In genomic region chr6:80181916-80182315, GRCm38 (mm10) we compare ENCODE assay signal across 15 mouse cellular contexts.
"Had no signal": no experiment of that assay in that cellular context is flagged by ENCODE, and none has a peak within 500 bp of the region (broad histone marks: within the 10 kb centered on the region; RNA-seq: fewer than 3 reads in every experiment).

No protein-coding gene starts in this region.

- H3K27ac ChIP-seq: neural tube, embryonic 13.5 days; neural tube, embryonic 15.5 days; stomach, embryonic 15.5 days; stomach, postnatal 0 days had no signal

- H3K4me1 ChIP-seq: neural tube, embryonic 13.5 days; neural tube, embryonic 15.5 days; stomach, embryonic 15.5 days had no signal

- DNase-seq: right cerebral cortex, adult 18-20 months; right cerebral cortex, postnatal 14 days; right cerebral cortex, postnatal 25 days; right cerebral cortex, postnatal 4 days; spleen, adult 18-20 months; thymus, adult 18-20 months; thymus, adult 2 months; thymus, postnatal 14 days; thymus, postnatal 25 days; thymus, postnatal 36 days; thymus, postnatal 4 days had no signal

- H3K27me3 ChIP-seq: neural tube, embryonic 13.5 days; neural tube, embryonic 15.5 days; stomach, embryonic 15.5 days had no signal

- H3K4me2 ChIP-seq: neural tube, embryonic 13.5 days; neural tube, embryonic 15.5 days; stomach, embryonic 15.5 days had no signal

- H3K36me3 ChIP-seq: neural tube, embryonic 13.5 days; neural tube, embryonic 15.5 days; stomach, embryonic 15.5 days had no signal

- H3K9me3 ChIP-seq: neural tube, embryonic 13.5 days; neural tube, embryonic 15.5 days; stomach, embryonic 15.5 days had no signal

- H3K4me3 ChIP-seq: neural tube, embryonic 13.5 days; neural tube, embryonic 15.5 days; stomach, embryonic 15.5 days had no signal

- H3K9ac ChIP-seq: neural tube, embryonic 13.5 days; neural tube, embryonic 15.5 days; stomach, embryonic 15.5 days had no signal
